Mouse (Mus musculus) lung, adult 2 months (tissue): ENCODE measurements at regions not wholly inside any gene's neighbourhood (a gene's known extent, or its start where the extent isn't known, plus 50 kb on each side); places are given as distances from the start of the nearest gene placed in this dataset.

Source experiments
- DNase-seq: peaks from one replicate; pipeline ENCODE4 v3.0.0; 2022
- H3K4me1 ChIP-seq: fragments of 200-500 bp; 2 replicates; pipeline ENCODE4 v1.6.1; 2011; ENCODE audit warnings: low read length; ENCODE audit not compliant: control insufficient read depth, insufficient read depth
- H3K4me3 ChIP-seq: fragments of 200-500 bp; replicated peaks from 2 replicates; pipeline ENCODE3; 2011; ENCODE audit warnings: low read depth, mild to moderate bottlenecking, control low read depth, low read length; ENCODE audit errors: extremely low read depth
- CTCF ChIP-seq: fragments of 200-500 bp; IDR thresholded peaks from 2 replicates; pipeline ENCODE4 v1.5.1; 2011; ENCODE audit warnings: mild to moderate bottlenecking, low read length, control low read depth; ENCODE audit not compliant: insufficient read depth
- POLR2A ChIP-seq: fragments of 200-500 bp; IDR thresholded peaks from 2 replicates; pipeline ENCODE4 v1.6.1; 2011; ENCODE audit warnings: low read depth, mild to moderate bottlenecking, control low read depth, low read length, borderline replicate concordance; ENCODE audit errors: extremely low read depth
- WGBS: fragments of 180-500 bp; shearing (Covaris S2); methylation state at CpG from one replicate; pipeline ENCODE4 v1.1.7; 2018; 5-methylcytosine and 5-hydroxymethylcytosine counted together

- TF ChIP-seq POLR2A (no peak), CTCF (no peak)
- WGBS, result 66% methylated on average over 10 of the region's 10 CpGs
- Histone ChIP-seq H3K4me1 (peaks cover 34% of the 10 kb centered on the region), H3K4me3 (no peak overlapping the region)
- no peak for DNase-seq
Observed at GRCm38 (mm10) chr16:30791048-30791855, 191.7 kb downstream of the Fam43a start.

- Histone ChIP-seq H3K4me1 (peaks cover 30% of the 10 kb centered on the region), H3K4me3 (no peak overlapping the region)
- no peak for TF ChIP-seq CTCF
- no peak for TF ChIP-seq POLR2A
- WGBS, result 41% methylated on average over 11 of the region's 11 CpGs
- DNase-seq, result no peak
Observed at GRCm38 (mm10) chr16:30792738-30793377, 193.3 kb downstream of the Fam43a start.

GRCm38 (mm10) chr16:30793378-30793753, 193.8 kb downstream of the Fam43a start:
- no peak for TF ChIP-seq POLR2A
- TF ChIP-seq CTCF, result no peak
- H3K4me1 ChIP-seq, result peaks cover 30% of the 10 kb centered on the region
- no peak overlapping the region for H3K4me3 ChIP-seq
- DNase-seq, result no peak
- WGBS, result 43% methylated on average over 9 of the region's 9 CpGs

GRCm38 (mm10) chr16:30793856-30794255, 194.3 kb downstream of the Fam43a start:
- H3K4me1 ChIP-seq, result peaks cover 28% of the 10 kb centered on the region
- 94% methylated on average over 3 of the region's 3 CpGs for WGBS
- TF ChIP-seq CTCF, result no peak
- no peak for TF ChIP-seq POLR2A
- no peak for DNase-seq
- H3K4me3 ChIP-seq, result no peak overlapping the region

- Histone ChIP-seq H3K4me1 (peaks cover 19% of the 10 kb centered on the region), H3K4me3 (no peak overlapping the region)
- TF ChIP-seq POLR2A (no peak), CTCF (no peak)
- 41% methylated on average over 5 of the region's 5 CpGs for WGBS
- no peak for DNase-seq
Observed at GRCm38 (mm10) chr16:30795501-30795904, 196.0 kb downstream of the Fam43a start.

- H3K4me3 ChIP-seq, result no peak overlapping the region
- H3K4me1 ChIP-seq, result peaks cover 15% of the 10 kb centered on the region; the same call in 1 of the 2 replicates
- no peak for DNase-seq
- WGBS, result 93% methylated on average over 6 of the region's 6 CpGs
- TF ChIP-seq CTCF (no peak), POLR2A (no peak)
Observed at GRCm38 (mm10) chr16:30796103-30796502, 196.6 kb downstream of the Fam43a start.

- 95% methylated on average over 3 of the region's 3 CpGs for WGBS
- TF ChIP-seq POLR2A, result no peak
- TF ChIP-seq CTCF, result no peak
- DNase-seq, result no peak
- Histone ChIP-seq H3K4me1 (peaks cover 12% of the 10 kb centered on the region; the same call in 1 of the 2 replicates), H3K4me3 (no peak overlapping the region)
Observed at GRCm38 (mm10) chr16:30797006-30797405, 197.5 kb downstream of the Fam43a start.

GRCm38 (mm10) chr16:30797973-30798471, 198.5 kb downstream of the Fam43a start:
- H3K4me1 ChIP-seq, result peaks cover 8% of the 10 kb centered on the region; the same call in 1 of the 2 replicates
- no peak for DNase-seq
- no peak overlapping the region for H3K4me3 ChIP-seq
- TF ChIP-seq POLR2A, result no peak
- no peak for TF ChIP-seq CTCF
- 55% methylated on average over 7 of the region's 7 CpGs for WGBS

GRCm38 (mm10) chr16:30798536-30798935, 199.0 kb downstream of the Fam43a start:
- TF ChIP-seq POLR2A (no peak), CTCF (no peak)
- Histone ChIP-seq H3K4me3 (no peak overlapping the region), H3K4me1 (peaks cover 8% of the 10 kb centered on the region; the same call in 1 of the 2 replicates)
- WGBS, result 86% methylated on average over 1 of the region's 1 CpGs
- DNase-seq, result no peak
